Mouse (Mus musculus): Measurements from ENCODE around the gene Gm12887. TPM values are rescaled to one million over a fixed set of nuclear protein-coding genes. Genes with fewer than 3 reads are reported as not detected.

Gene Gm12887
- not detected in 2 replicates for total RNA-seq (2015)
- total RNA-seq (2017), result not detected in 2 replicates

DNA sequence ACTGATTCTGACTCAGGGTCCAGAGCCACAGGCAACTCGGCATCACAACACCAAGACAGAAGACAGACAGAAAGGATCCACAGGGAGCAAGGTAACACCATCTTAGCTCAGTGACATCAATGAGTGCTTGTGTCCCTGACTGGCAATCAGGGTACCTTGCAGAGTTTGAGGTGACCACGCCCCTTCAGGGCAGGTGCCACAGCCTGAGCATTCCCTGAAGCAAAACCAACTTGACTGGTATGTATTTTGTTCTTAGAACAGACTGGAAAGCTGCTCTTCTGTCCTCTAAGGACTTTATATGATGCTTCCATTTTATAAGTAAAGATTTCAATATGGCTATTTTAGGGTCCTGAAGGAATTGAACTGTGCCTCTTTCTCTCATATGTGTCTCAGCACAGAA lies at the start of gene Gm12887:
Gene Gm12887, minus strand, starts transcription at position 101 of the 400 bp plus-strand sequence.
- no peak for ATAC-seq (replicated peaks; ENCODE audit: poor library complexity)

GRCm38 (mm10) chr4:121657040-121657439 lies 35.1 kb upstream of the Gm12887 start:
- no peak for ATAC-seq (replicated peaks; ENCODE audit: poor library complexity)

Other genes starting within 250 kb of the Gm12887 start
- gene Gm12886, start 199.0 kb downstream of the Gm12887 start, total RNA-seq (2015), result not detected in 2 replicates
- not detected in 2 replicates for gene Gm12886, start 199.0 kb downstream of the Gm12887 start, total RNA-seq (2017)

Data from megakaryocyte progenitor cell, adult 5-6 weeks (primary cell).